Comparison of ENCODE assay signal across 14 mouse cellular contexts in genomic region chr6:113296639-113297038, GRCm38 (mm10). TPM values are rescaled to one million over a fixed set of nuclear protein-coding genes. Genes with fewer than 3 reads are reported as not detected.
"Had no signal": no experiment of that assay in that cellular context is flagged by ENCODE, and none has a peak within 500 bp of the region (broad histone marks: within the 10 kb centered on the region; RNA-seq: fewer than 3 reads in every experiment).

No protein-coding gene starts in this region.

- H3K9me3 ChIP-seq: kidney, embryonic 15.5 days; limb, embryonic 13.5 days; midbrain, embryonic 13.5 days had no signal

- H3K27me3 ChIP-seq: kidney, embryonic 15.5 days; limb, embryonic 13.5 days; midbrain, embryonic 13.5 days had no signal

- H3K27ac ChIP-seq: kidney, embryonic 15.5 days; limb, embryonic 13.5 days; liver, embryonic 14.5 days; midbrain, embryonic 13.5 days had no signal

- H3K4me2 ChIP-seq: kidney, embryonic 15.5 days; limb, embryonic 13.5 days; midbrain, embryonic 13.5 days had no signal

- H3K4me1 ChIP-seq: kidney, embryonic 15.5 days; limb, embryonic 13.5 days; midbrain, embryonic 13.5 days had no signal

- H3K4me3 ChIP-seq: kidney, embryonic 15.5 days; limb, embryonic 13.5 days; midbrain, embryonic 13.5 days had no signal

- H3K9ac ChIP-seq: kidney, embryonic 15.5 days; limb, embryonic 13.5 days; liver, embryonic 14.5 days; midbrain, embryonic 13.5 days had no signal

- DNase-seq: kidney, postnatal 14 days; left cerebral cortex, postnatal 4 days; lung, adult 18-20 months; lung, postnatal 36 days; spleen, adult 18-20 months; thymus, adult 18-20 months; thymus, postnatal 14 days had no signal

- H3K36me3 ChIP-seq: kidney, embryonic 15.5 days; limb, embryonic 13.5 days; midbrain, embryonic 13.5 days had no signal

- ATAC-seq: lung, postnatal 0 days; midbrain, embryonic 13.5 days had no signal

RNA-seq across cellular contexts. Expression of gene Cpne9, which starts 14.5 kb away (rescaled TPM):
- polyA plus RNA-seq: large intestine, adult 2 months; liver, adult 2 months; lung, postnatal 0 days had no signal
